In genomic region chr1:89454196-89455123, GRCm38 (mm10) we compare ENCODE assay signal across 8 mouse cellular contexts. TPM values are rescaled to one million over a fixed set of nuclear protein-coding genes. Genes with fewer than 3 reads are reported as not detected.
DNase-seq lines count a peak whose midpoint lies in the region; ATAC-seq lines count a peak whose summit lies in the region.

Gene Agap1, plus strand, starts transcription at chr1:89454806.

- WGBS in forebrain, embryonic 11.5 days: under 1% methylated on average over 81 of the region's 118 CpGs
- under 1% methylated on average over 118 of the region's 118 CpGs for WGBS in heart, embryonic 15.5 days
- WGBS in liver, embryonic 13.5 days (ENCODE audit: insufficient replicate concordance): under 1% methylated on average over 104 of the region's 118 CpGs
- under 1% methylated on average over 60 of the region's 118 CpGs for WGBS in neural tube, embryonic 11.5 days
- WGBS in stomach, embryonic 16.5 days: under 1% methylated on average over 103 of the region's 118 CpGs

- peak within 1 kb of the TSS; percentile 79 for H3K4me3 ChIP-seq in forebrain, embryonic 11.5 days (ENCODE audit: low read depth, low read length)
- H3K4me3 ChIP-seq in heart, embryonic 15.5 days: peak within 1 kb of the TSS; percentile 87
- H3K4me3 ChIP-seq in liver, embryonic 13.5 days (replicated peaks): peak within 1 kb of the TSS; percentile 66
- H3K4me3 ChIP-seq in neural tube, embryonic 11.5 days (ENCODE audit: low read depth, low read length): peak within 1 kb of the TSS; percentile 77
- H3K4me3 ChIP-seq in stomach, embryonic 16.5 days (replicated peaks; ENCODE audit: low read length): peak within 1 kb of the TSS; percentile 68

- ATAC-seq in forebrain, embryonic 11.5 days (replicated peaks; ENCODE audit: low FRiP score): peak; percentile 95
- peak; percentile 95 for ATAC-seq in heart, embryonic 15.5 days (replicated peaks; ENCODE audit: insufficient number of reproducible peaks, insufficient read depth, low FRiP score, low read depth)
- peak; percentile 86 for ATAC-seq in liver, embryonic 13.5 days (ENCODE audit: low read depth)
- peak; percentile 92 for ATAC-seq in neural tube, embryonic 11.5 days (ENCODE audit: insufficient read depth, low FRiP score, low TSS enrichment)
- ATAC-seq in stomach, embryonic 16.5 days (ENCODE audit: insufficient read depth, low FRiP score): peak; percentile 95

- no peaks in the 10 kb centered on the region for H3K36me3 ChIP-seq in forebrain, embryonic 11.5 days (ENCODE audit: control insufficient read depth, insufficient read depth, low read length)
- H3K36me3 ChIP-seq in heart, embryonic 15.5 days: no peaks in the 10 kb centered on the region
- no peaks in the 10 kb centered on the region for H3K36me3 ChIP-seq in liver, embryonic 13.5 days
- H3K36me3 ChIP-seq in neural tube, embryonic 11.5 days (ENCODE audit: control insufficient read depth, insufficient read depth, low read length): peaks cover 3% of the 10 kb centered on the region; the same call in 1 of the 2 replicates
- H3K36me3 ChIP-seq in stomach, embryonic 16.5 days (ENCODE audit: control insufficient read depth, insufficient read depth, low read length): no peaks in the 10 kb centered on the region

- H3K4me2 ChIP-seq in forebrain, embryonic 11.5 days (ENCODE audit: low read depth, low read length, severe bottlenecking): peak within 1 kb of the TSS; percentile 97
- peak within 1 kb of the TSS; percentile 98 for H3K4me2 ChIP-seq in heart, embryonic 15.5 days
- peak within 1 kb of the TSS; percentile 76 for H3K4me2 ChIP-seq in liver, embryonic 13.5 days
- peak within 1 kb of the TSS; percentile 95 for H3K4me2 ChIP-seq in neural tube, embryonic 11.5 days (ENCODE audit: low read depth)
- peak within 1 kb of the TSS; percentile 91 for H3K4me2 ChIP-seq in stomach, embryonic 16.5 days (ENCODE audit: low read depth, low read length)

- H3K27ac ChIP-seq in forebrain, embryonic 11.5 days (ENCODE audit: low read depth, low read length): peak within 1 kb of the TSS; percentile 64
- H3K27ac ChIP-seq in heart, embryonic 15.5 days: peak within 1 kb of the TSS; percentile 89
- no peak within 1 kb of the TSS for H3K27ac ChIP-seq in liver, embryonic 13.5 days
- peak within 1 kb of the TSS; percentile 70; the same call in 1 of the 2 replicates for H3K27ac ChIP-seq in neural tube, embryonic 11.5 days (ENCODE audit: low read depth, low read length)
- H3K27ac ChIP-seq in stomach, embryonic 16.5 days (ENCODE audit: low read length): peak within 1 kb of the TSS; percentile 78

- H3K9me3 ChIP-seq in forebrain, embryonic 11.5 days (ENCODE audit: control insufficient read depth, low read length): peaks cover 8% of the 10 kb centered on the region
- no peaks in the 10 kb centered on the region for H3K9me3 ChIP-seq in heart, embryonic 15.5 days (replicated peaks)
- H3K9me3 ChIP-seq in liver, embryonic 13.5 days (replicated peaks): no peaks in the 10 kb centered on the region
- H3K9me3 ChIP-seq in neural tube, embryonic 11.5 days (ENCODE audit: control insufficient read depth, low read length): peaks cover 4% of the 10 kb centered on the region; the same call in 1 of the 2 replicates
- H3K9me3 ChIP-seq in stomach, embryonic 16.5 days (replicated peaks; ENCODE audit: control insufficient read depth, low read length): 0 out of 2 replicates have a peak, but pooled peaks cover 4% of the 10 kb centered on the region

- H3K9ac ChIP-seq in forebrain, embryonic 11.5 days (ENCODE audit: low read length): peak within 1 kb of the TSS; percentile 87
- peak within 1 kb of the TSS; percentile 83 for H3K9ac ChIP-seq in heart, embryonic 15.5 days
- H3K9ac ChIP-seq in liver, embryonic 13.5 days: peak within 1 kb of the TSS; percentile 71
- peak within 1 kb of the TSS; percentile 86 for H3K9ac ChIP-seq in neural tube, embryonic 11.5 days (ENCODE audit: low read length)
- peak within 1 kb of the TSS; percentile 90 for H3K9ac ChIP-seq in stomach, embryonic 16.5 days (ENCODE audit: low read length)

- H3K27me3 ChIP-seq in forebrain, embryonic 11.5 days (ENCODE audit: control insufficient read depth, insufficient read depth, low read length): no peaks in the 10 kb centered on the region
- H3K27me3 ChIP-seq in heart, embryonic 15.5 days: no peaks in the 10 kb centered on the region
- H3K27me3 ChIP-seq in liver, embryonic 13.5 days: peaks cover 46% of the 10 kb centered on the region
- no peaks in the 10 kb centered on the region for H3K27me3 ChIP-seq in neural tube, embryonic 11.5 days (ENCODE audit: control insufficient read depth, insufficient read depth, low read length)
- H3K27me3 ChIP-seq in stomach, embryonic 16.5 days (ENCODE audit: control insufficient read depth, insufficient read depth, low read length): no peaks in the 10 kb centered on the region

- DNase-seq in 3134 (ENCODE audit: extremely low read depth, insufficient read length, low spot score): peak; percentile 97
- peak; percentile 33 for DNase-seq in c-Kit-positive CD71-positive TER-119-negative erythroid progenitor cells, embryonic 14.5 days (ENCODE audit: low read depth)
- DNase-seq in forebrain, embryonic 11.5 days (ENCODE audit: low spot score): peak; percentile 97
- DNase-seq in kidney, postnatal 25 days: peak; percentile 96 to 97
- peak; percentile 64 for DNase-seq in liver, embryonic 13.5 days
- peak; percentile 96 for DNase-seq in neural tube, embryonic 11.5 days (ENCODE audit: low spot score)

- peaks cover 7% of the 10 kb centered on the region; the same call in 1 of the 2 replicates for H3K4me1 ChIP-seq in forebrain, embryonic 11.5 days (replicated peaks; ENCODE audit: control insufficient read depth, insufficient read depth, low read length)
- H3K4me1 ChIP-seq in heart, embryonic 15.5 days (replicated peaks): peaks cover 25% of the 10 kb centered on the region
- peaks cover 10% of the 10 kb centered on the region for H3K4me1 ChIP-seq in liver, embryonic 13.5 days (replicated peaks)
- H3K4me1 ChIP-seq in neural tube, embryonic 11.5 days (ENCODE audit: control insufficient read depth, insufficient read depth, low read length): peaks cover 17% of the 10 kb centered on the region
- peaks cover 17% of the 10 kb centered on the region for H3K4me1 ChIP-seq in stomach, embryonic 16.5 days (ENCODE audit: control insufficient read depth, insufficient read depth, low read length)

RNA-seq across cellular contexts. Expression of gene Agap1, which starts in this region (rescaled TPM):
- polyA plus RNA-seq in forebrain, embryonic 11.5 days (2014; fragmentation: Nextera tagmentation; extraction: Ambion mirVana): 35.2 and 36.1 TPM in 2 replicates
- 7.2 and 10.3 TPM in 2 replicates for polyA plus RNA-seq in heart, embryonic 15.5 days (2015; fragmentation: Nextera tagmentation; extraction: Ambion mirVana)
- 1.1 and 1.2 TPM in 2 replicates for polyA plus RNA-seq in liver, embryonic 13.5 days (2015; fragmentation: Nextera tagmentation; extraction: Ambion mirVana)
- polyA plus RNA-seq in neural tube, embryonic 11.5 days (2014; fragmentation: Nextera tagmentation; extraction: Ambion mirVana): 31.1 and 34.1 TPM in 2 replicates
- 5.1 and 5.8 TPM in 2 replicates for polyA plus RNA-seq in stomach, embryonic 16.5 days (2015; fragmentation: Nextera tagmentation; extraction: Ambion mirVana)

Comparison
In these comparisons a context has a peak if more than half of its experiments do, and no peak if none do; other contexts are left out.
1. DNase-seq: peak in every context shown above with its lines; median percentile 97 in 3134; 97 in forebrain, embryonic 11.5 days; 96 in kidney, postnatal 25 days; 96 in neural tube, embryonic 11.5 days; 64 in liver, embryonic 13.5 days; 33 in c-Kit-positive CD71-positive TER-119-negative erythroid progenitor cells, embryonic 14.5 days.